Comparison of ENCODE assay signal across 8 mouse cellular contexts in genomic region chr17:86937497-86938155, GRCm38 (mm10). TPM values are rescaled to one million over a fixed set of nuclear protein-coding genes. Genes with fewer than 3 reads are reported as not detected.
DNase-seq lines count a peak whose midpoint lies in the region; ATAC-seq and TF ChIP-seq lines count a peak whose summit lies in the region.

No protein-coding gene starts in this region.

- H3K27me3 ChIP-seq in C2C12 (ENCODE audit: control insufficient read depth, insufficient read depth, insufficient read length): peaks cover 11% of the 10 kb centered on the region
- H3K27me3 ChIP-seq in forebrain, embryonic 13.5 days: peaks cover 5% of the 10 kb centered on the region; the same call in 1 of the 2 replicates
- no peaks in the 10 kb centered on the region for H3K27me3 ChIP-seq in heart, postnatal 0 days (ENCODE audit: control insufficient read depth, insufficient read depth, low read length)
- H3K27me3 ChIP-seq in liver, embryonic 12.5 days (replicated peaks): peaks cover 72% of the 10 kb centered on the region

- no peaks in the 10 kb centered on the region for H3K79me3 ChIP-seq in C2C12 (ENCODE audit: low read depth)

- no peak overlapping the region for H3ac ChIP-seq in C2C12 (ENCODE audit: control insufficient read depth, insufficient read length, low read depth)

- no peak for TF ChIP-seq EP300 in heart, postnatal 0 days (IDR thresholded peaks at IDR 0.05; ENCODE audit: low read depth)

- H3K36me3 ChIP-seq in C2C12 (ENCODE audit: control insufficient read depth, insufficient read depth): no peaks in the 10 kb centered on the region
- no peaks in the 10 kb centered on the region for H3K36me3 ChIP-seq in forebrain, embryonic 13.5 days (ENCODE audit: poor library complexity, severe bottlenecking)
- H3K36me3 ChIP-seq in heart, postnatal 0 days (replicated peaks; ENCODE audit: control insufficient read depth, insufficient read depth, low read length): no peaks in the 10 kb centered on the region
- H3K36me3 ChIP-seq in liver, embryonic 12.5 days: no peaks in the 10 kb centered on the region

- peak overlapping the region; percentile 58 for H3K4me2 ChIP-seq in forebrain, embryonic 13.5 days
- peak overlapping the region; percentile 63 for H3K4me2 ChIP-seq in heart, postnatal 0 days (ENCODE audit: low read depth, low read length)
- peak overlapping the region; percentile 50 for H3K4me2 ChIP-seq in liver, embryonic 12.5 days

- 2% methylated on average over 20 of the region's 20 CpGs for WGBS in forebrain, embryonic 13.5 days
- 6% methylated on average over 20 of the region's 20 CpGs for WGBS in heart, postnatal 0 days
- 7% methylated on average over 20 of the region's 20 CpGs for WGBS in liver, embryonic 12.5 days (ENCODE audit: insufficient replicate concordance)

- no peaks in the 10 kb centered on the region for H3K9me3 ChIP-seq in forebrain, embryonic 13.5 days (replicated peaks)
- H3K9me3 ChIP-seq in heart, postnatal 0 days (replicated peaks; ENCODE audit: control insufficient read depth, low read length): no peaks in the 10 kb centered on the region
- no peaks in the 10 kb centered on the region for H3K9me3 ChIP-seq in liver, embryonic 12.5 days (replicated peaks)

- no peak for TF ChIP-seq POLR2A in brain, embryonic 14.5 days (IDR thresholded peaks at IDR 0.05; ENCODE audit: borderline replicate concordance, extremely low read depth, insufficient read depth, insufficient read length, poor library complexity, severe bottlenecking)

- ATAC-seq in forebrain, embryonic 13.5 days: peak; percentile 90
- peak; percentile 92 for ATAC-seq in heart, postnatal 0 days (ENCODE audit: insufficient read depth, low read depth)
- ATAC-seq in liver, embryonic 12.5 days: 0 out of 2 replicates have a peak, but pooled peaks have one; percentile 40

- H3K9ac ChIP-seq in forebrain, embryonic 13.5 days: peak overlapping the region; percentile 10; the same call in 1 of the 2 replicates
- H3K9ac ChIP-seq in heart, postnatal 0 days (replicated peaks; ENCODE audit: low read depth, low read length): 0 out of 2 replicates have a peak overlapping the region, but pooled peaks have one; percentile 33
- H3K9ac ChIP-seq in liver, embryonic 12.5 days: no peak overlapping the region

- no peak overlapping the region for H3K4me3 ChIP-seq in C2C12 (ENCODE audit: insufficient read depth, poor library complexity, severe bottlenecking)
- peak overlapping the region; percentile 38 for H3K4me3 ChIP-seq in forebrain, embryonic 13.5 days
- peak overlapping the region; percentile 32 for H3K4me3 ChIP-seq in heart, postnatal 0 days (ENCODE audit: low read depth, low read length)
- H3K4me3 ChIP-seq in liver, embryonic 12.5 days: peak overlapping the region; percentile 35

- no peak for TF ChIP-seq CTCF in C2C12 (IDR thresholded peaks at IDR 0.05; ENCODE audit: control insufficient read depth, insufficient read depth, insufficient read length)
- no peak for TF ChIP-seq CTCF in brain, embryonic 14.5 days (IDR thresholded peaks at IDR 0.05; ENCODE audit: borderline replicate concordance, extremely low read depth, insufficient read depth, insufficient read length)
- TF ChIP-seq CTCF in heart, postnatal 0 days (IDR thresholded peaks at IDR 0.05; ENCODE audit: low read depth): no peak

- DNase-seq in brain, embryonic 14.5 days (ENCODE audit: low read depth): peak; percentile 94
- peak; percentile 78 for DNase-seq in heart, postnatal 0 days (ENCODE audit: low spot score)
- peak; percentile 85 to 89 for DNase-seq in kidney, postnatal 25 days
- DNase-seq in natural killer cell, adult 2 months (ENCODE audit: low spot score in 2 of 2): peak; percentile 63 to 69
- DNase-seq in telencephalon, adult 2 months (ENCODE audit: low read depth, low spot score): peak; percentile 83

- peak overlapping the region; percentile 42; the same call in 1 of the 2 replicates for H3K27ac ChIP-seq in forebrain, embryonic 13.5 days
- H3K27ac ChIP-seq in heart, postnatal 0 days (ENCODE audit: low read depth): 0 out of 2 replicates have a peak overlapping the region, but pooled peaks have one; percentile 27
- no peak overlapping the region for H3K27ac ChIP-seq in liver, embryonic 12.5 days

- no peaks in the 10 kb centered on the region for H3K79me2 ChIP-seq in C2C12 (ENCODE audit: control insufficient read depth, insufficient read depth)

- peaks cover 22% of the 10 kb centered on the region for H3K4me1 ChIP-seq in forebrain, embryonic 13.5 days
- H3K4me1 ChIP-seq in heart, postnatal 0 days (ENCODE audit: control insufficient read depth, insufficient read depth): peaks cover 12% of the 10 kb centered on the region
- H3K4me1 ChIP-seq in liver, embryonic 12.5 days: 0 out of 2 replicates have a peak, but pooled peaks cover 6% of the 10 kb centered on the region

TF ChIP-seq in C2C12, 6 proteins besides CTCF, POLR2A, EP300 and RAD21:
- TF ChIP-seq CEBPB (IDR thresholded peaks at IDR 0.05; ENCODE audit: low read depth) (no peak), USF1 (IDR thresholded peaks at IDR 0.05; ENCODE audit: low read depth) (peak; percentile 98), MYOD1 (IDR thresholded peaks at IDR 0.05; ENCODE audit: control insufficient read depth, insufficient read length, low read depth) (peak; percentile 78)
TF ChIP-seq in C2C12: peak in this region for 2.

RNA-seq across cellular contexts. Expression of gene Atp6v1e2, which starts 10.1 kb away (rescaled TPM):
- polyA plus RNA-seq in C2C12 (2012; fragmentation: generic; extraction: Trizol): not detected
- not detected in 2 replicates for polyA plus RNA-seq in brain, embryonic 14.5 days (2012; rRNA removed)
- not detected in 2 replicates for polyA plus RNA-seq in forebrain, embryonic 13.5 days (2015; fragmentation: Nextera tagmentation; extraction: Ambion mirVana)
- not detected in 2 replicates for total RNA-seq in heart, postnatal 0 days (2014; rRNA removed; ENCODE audit: low replicate concordance)
- polyA plus RNA-seq in heart, postnatal 0 days (2015; fragmentation: Nextera tagmentation; extraction: Ambion mirVana): not detected in 2 replicates
- polyA plus RNA-seq in liver, embryonic 12.5 days (2016; fragmentation: Nextera tagmentation; extraction: Ambion mirVana): not detected in 2 replicates

RNA-seq across cellular contexts. Expression of gene Tmem247, which starts 20.5 kb away (rescaled TPM):
- polyA plus RNA-seq in C2C12 (2012; fragmentation: generic; extraction: Trizol): not detected
- polyA plus RNA-seq in brain, embryonic 14.5 days (2012; rRNA removed): not detected in 2 replicates
- polyA plus RNA-seq in forebrain, embryonic 13.5 days (2015; fragmentation: Nextera tagmentation; extraction: Ambion mirVana): not detected in 2 replicates
- not detected in 2 replicates for total RNA-seq in heart, postnatal 0 days (2014; rRNA removed; ENCODE audit: low replicate concordance)
- not detected in 2 replicates for polyA plus RNA-seq in heart, postnatal 0 days (2015; fragmentation: Nextera tagmentation; extraction: Ambion mirVana)
- polyA plus RNA-seq in liver, embryonic 12.5 days (2016; fragmentation: Nextera tagmentation; extraction: Ambion mirVana): not detected in 2 replicates

RNA-seq across cellular contexts. Expression of gene Rhoq, which starts 25.3 kb away (rescaled TPM):
- 10.5 TPM for polyA plus RNA-seq in C2C12 (2012; fragmentation: generic; extraction: Trizol)
- polyA plus RNA-seq in brain, embryonic 14.5 days (2012; rRNA removed): 15.6 and 19.3 TPM in 2 replicates
- polyA plus RNA-seq in forebrain, embryonic 13.5 days (2015; fragmentation: Nextera tagmentation; extraction: Ambion mirVana): 5.1 and 5.7 TPM in 2 replicates
- 67.4 and 74.6 TPM in 2 replicates for total RNA-seq in heart, postnatal 0 days (2014; rRNA removed; ENCODE audit: low replicate concordance)
- 17.6 and 18.7 TPM in 2 replicates for polyA plus RNA-seq in heart, postnatal 0 days (2015; fragmentation: Nextera tagmentation; extraction: Ambion mirVana)
- 2.7 and 3.6 TPM in 2 replicates for polyA plus RNA-seq in liver, embryonic 12.5 days (2016; fragmentation: Nextera tagmentation; extraction: Ambion mirVana)

Comparison
In these comparisons a context has a peak if more than half of its experiments do, and no peak if none do; other contexts are left out.
1. ATAC-seq: peak in every context shown above with its lines; median percentile 92 in heart, postnatal 0 days; 90 in forebrain, embryonic 13.5 days; 40 in liver, embryonic 12.5 days.